Mouse (Mus musculus) large intestine, adult 2 months (tissue): Measurements from ENCODE around the gene Slc9a9. TPM values are rescaled to one million over a fixed set of nuclear protein-coding genes. Genes with fewer than 3 reads are reported as not detected.

Experiments used
- DNase-seq: peaks from one replicate; pipeline ENCODE4 v3.0.0-alpha.2; 2012; ENCODE audit warnings: low read depth, low spot score
- WGBS: fragments of 180-500 bp; shearing (Covaris S2); methylation state at CpG from one replicate; pipeline ENCODE4 v1.1.7; 2018; 5-methylcytosine and 5-hydroxymethylcytosine counted together
- polyA plus RNA-seq: library from polyadenylated mRNA; depleted of rRNA; stranded (reverse); fragments of >200 nt; gene quantifications from 2 replicates; pipeline ENCODE4 v1.2.3, GENCODE M21; 2012

Gene Slc9a9
- polyA plus RNA-seq, 1 experiment, result 1.5 TPM

DNA sequence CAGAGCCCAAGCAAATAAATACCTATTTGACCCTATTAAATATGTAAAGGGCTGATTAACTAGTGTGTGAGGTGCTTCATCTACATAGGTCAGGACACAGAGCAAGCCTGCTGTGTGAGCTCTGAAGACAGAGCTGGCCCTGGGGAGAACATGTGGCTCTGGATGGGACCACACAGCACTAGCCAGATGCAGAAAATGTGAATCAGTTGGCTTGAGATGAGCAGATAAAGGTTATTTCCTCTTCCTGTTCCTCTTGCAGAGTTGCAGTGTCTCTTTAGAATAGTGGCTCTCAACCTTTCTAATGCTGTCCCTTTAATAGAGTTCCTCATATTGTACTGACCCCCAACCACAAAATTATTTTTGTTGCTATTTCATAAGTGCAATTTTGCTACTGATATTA, 234.5 kb downstream of the Slc9a9 start:
- DNase-seq, result no peak

- 89% methylated on average over 4 of the region's 4 CpGs for WGBS
- DNase-seq, result no peak
Observed at GRCm38 (mm10) chr9:94907020-94907610, 237.4 kb downstream of the Slc9a9 start.

- WGBS, result 66% methylated on average over 9 of the region's 9 CpGs
- no peak for DNase-seq
Observed at GRCm38 (mm10) chr9:94912071-94912470, 242.4 kb downstream of the Slc9a9 start.

DNA sequence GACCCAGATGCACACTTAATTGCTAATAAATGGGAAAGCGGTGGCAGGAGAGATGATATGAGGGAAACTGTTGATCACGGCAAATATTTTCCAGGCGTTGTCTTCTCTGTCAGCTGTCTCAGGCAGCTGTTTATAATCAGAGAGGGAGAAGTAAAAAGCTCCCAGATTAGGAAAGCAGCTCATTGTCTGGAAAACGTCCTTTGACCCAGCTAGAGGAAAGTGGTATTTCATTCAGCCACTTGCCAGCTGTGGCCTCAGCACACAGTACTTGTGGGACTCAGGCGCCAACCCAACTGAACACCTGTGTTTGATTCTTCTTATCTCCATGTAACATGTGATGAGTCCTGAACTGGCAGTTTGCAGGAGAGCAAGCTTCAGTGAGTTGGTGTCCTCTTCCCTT, 252.4 kb downstream of the Slc9a9 start:
- WGBS, result 57% methylated on average over 5 of the region's 5 CpGs
- DNase-seq, result no peak

- 49% methylated on average over 3 of the region's 3 CpGs for WGBS
- DNase-seq, result no peak
Observed at GRCm38 (mm10) chr9:94925845-94926244, 256.1 kb downstream of the Slc9a9 start.

DNA sequence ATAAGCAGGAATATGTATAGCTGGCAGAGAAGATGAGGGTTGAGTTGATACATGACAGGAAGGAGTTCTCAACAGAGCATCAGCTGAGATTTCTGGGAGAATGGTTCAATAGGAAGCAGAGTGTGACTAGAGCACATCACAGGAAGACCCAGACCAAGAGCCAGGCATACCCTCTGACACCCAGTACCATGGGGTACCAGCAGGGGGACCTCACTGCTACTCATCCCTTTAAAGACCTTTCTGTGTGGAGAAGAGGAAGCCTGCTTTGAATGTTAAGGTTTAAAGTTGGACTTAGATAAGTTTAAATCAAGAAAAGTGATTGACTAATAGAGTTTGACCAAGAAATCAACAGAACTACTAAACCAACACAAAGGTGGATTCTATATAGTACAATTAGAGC, 257.4 kb downstream of the Slc9a9 start:
- no peak for DNase-seq

- no peak for DNase-seq
- WGBS, result 71% methylated on average over 7 of the region's 7 CpGs
Observed at GRCm38 (mm10) chr9:94945569-94946135, 275.9 kb downstream of the Slc9a9 start.

DNA sequence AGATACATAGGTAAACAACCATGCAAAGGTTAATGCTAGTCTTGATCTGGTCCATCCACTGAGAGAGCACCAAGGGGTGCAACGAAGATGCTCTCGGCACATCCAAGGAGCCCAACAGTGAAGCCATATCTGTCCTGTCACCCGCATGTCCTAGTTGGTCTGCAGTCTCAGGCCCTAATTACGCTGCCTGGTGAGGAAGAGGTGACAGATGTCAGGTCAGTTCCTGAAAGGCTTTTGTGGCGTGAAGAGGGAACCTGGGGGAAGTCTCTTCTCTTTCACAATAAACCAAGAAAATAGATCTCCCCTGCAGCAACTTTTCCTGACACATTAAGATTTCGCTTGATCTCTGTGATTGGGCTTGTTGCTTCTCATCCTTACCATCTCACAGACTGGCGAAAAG, 277.5 kb downstream of the Slc9a9 start:
- WGBS, result 78% methylated on average over 7 of the region's 7 CpGs
- DNase-seq, result no peak

DNA sequence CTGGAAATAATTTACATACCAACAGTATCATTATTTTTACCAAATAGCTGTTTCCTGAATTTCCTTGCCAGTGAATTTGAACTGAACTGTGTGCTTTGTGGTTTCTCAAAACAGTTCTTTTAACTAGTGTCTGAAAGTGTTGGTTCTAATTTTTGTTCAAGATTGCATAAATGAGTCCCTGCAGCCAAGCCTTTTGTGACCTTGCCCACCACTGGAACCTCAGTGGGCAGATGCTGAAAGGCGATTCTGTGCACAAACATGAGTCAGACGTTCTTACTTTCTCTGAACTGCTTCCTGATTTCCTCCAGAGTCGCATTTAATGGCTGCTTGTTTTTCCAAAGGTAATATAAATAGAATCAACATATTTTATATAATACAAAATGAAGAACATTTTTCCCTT, 281.0 kb downstream of the Slc9a9 start:
- no peak for DNase-seq
- WGBS, result 37% methylated on average over 3 of the region's 3 CpGs

DNA sequence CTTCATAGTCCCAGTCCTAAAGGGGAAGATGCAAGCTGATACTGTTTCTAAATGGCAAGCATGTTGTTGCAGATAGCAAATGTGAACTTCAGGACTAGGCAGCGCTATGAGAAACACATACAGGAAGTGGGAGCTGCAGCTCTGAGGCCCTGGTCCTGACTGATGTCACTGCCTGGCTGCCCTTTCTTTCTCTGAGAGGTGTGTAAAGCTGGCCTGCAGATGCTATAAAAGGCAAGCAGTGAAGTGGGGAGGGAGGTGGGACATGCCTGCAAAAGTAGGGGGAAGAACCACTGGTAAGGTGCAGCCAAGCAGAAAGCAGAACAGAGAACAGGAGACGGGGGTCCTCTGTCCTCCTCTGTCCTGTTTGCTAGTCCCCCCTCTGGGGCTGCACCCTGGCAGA, 285.9 kb downstream of the Slc9a9 start:
- 58% methylated on average over 2 of the region's 2 CpGs for WGBS
- DNase-seq, result no peak

DNA sequence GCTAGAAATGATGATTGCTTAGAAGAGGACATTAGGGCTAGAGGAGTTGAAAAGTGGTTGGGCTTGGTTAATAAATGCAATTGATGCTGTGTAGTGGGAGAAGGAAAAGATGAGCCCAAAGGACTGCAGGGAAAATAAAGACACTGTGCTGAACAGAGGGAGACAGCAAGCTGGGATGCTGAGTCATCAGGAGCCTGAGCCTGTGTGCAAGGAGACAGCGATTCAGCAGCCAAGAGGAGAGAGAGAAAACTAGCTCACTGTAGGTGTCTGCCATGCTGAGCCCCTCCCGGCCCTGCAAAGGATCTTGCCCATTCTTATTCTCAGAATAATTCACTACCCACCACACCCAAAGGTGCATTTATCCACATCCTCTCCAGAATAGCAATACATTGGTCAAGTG, 288.7 kb downstream of the Slc9a9 start:
- 74% methylated on average over 2 of the region's 2 CpGs for WGBS
- DNase-seq, result no peak

DNA sequence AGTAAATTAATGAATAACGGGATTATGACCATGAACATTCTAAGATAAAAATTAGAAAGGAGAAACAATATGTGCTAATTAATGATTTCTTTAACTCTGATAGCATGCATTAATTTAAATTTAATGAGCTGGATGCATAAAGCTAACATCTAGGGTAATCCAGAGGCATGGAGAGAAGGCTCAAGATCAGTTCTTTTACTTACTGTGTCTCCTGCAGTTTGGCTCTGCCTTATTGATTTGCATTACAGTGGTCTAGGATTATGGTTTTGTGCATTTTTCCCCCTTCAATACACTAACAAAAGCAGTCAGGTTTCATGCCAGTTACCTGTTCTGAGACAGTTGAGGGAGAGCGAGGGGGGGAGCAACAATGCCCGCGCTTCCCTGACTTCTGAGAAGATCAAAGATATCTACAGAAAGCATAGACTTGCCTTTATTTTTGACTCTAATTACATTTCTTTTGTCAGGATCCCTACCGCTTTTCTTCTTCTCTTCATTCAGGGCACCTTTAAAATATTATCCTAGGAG, 298.9 kb downstream of the Slc9a9 start:
- no peak for DNase-seq
- 93% methylated on average over 5 of the region's 5 CpGs for WGBS

- WGBS, result 65% methylated on average over 1 of the region's 1 CpGs
- no peak for DNase-seq
Observed at GRCm38 (mm10) chr9:94969131-94969530, 299.4 kb downstream of the Slc9a9 start.

DNA sequence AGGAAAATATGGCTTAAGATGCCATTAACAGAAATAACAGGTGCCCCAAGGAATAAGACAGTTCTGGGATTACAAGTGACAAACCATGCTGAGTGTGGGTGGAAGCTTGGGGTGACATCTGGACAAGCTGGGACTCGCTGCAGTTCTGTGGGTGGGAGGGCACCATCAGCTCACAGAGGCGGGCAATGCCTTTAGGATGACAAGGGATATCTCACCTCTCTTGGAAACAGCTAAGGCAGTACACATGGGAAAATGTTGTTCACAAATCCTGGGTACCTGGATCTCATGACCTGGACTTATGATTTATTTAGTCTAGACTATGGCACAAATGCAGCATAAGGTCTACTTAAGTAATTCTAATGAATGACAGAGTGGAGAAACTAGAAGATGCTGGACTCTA, 302.3 kb downstream of the Slc9a9 start:
- 59% methylated on average over 2 of the region's 2 CpGs for WGBS
- no peak for DNase-seq

DNA sequence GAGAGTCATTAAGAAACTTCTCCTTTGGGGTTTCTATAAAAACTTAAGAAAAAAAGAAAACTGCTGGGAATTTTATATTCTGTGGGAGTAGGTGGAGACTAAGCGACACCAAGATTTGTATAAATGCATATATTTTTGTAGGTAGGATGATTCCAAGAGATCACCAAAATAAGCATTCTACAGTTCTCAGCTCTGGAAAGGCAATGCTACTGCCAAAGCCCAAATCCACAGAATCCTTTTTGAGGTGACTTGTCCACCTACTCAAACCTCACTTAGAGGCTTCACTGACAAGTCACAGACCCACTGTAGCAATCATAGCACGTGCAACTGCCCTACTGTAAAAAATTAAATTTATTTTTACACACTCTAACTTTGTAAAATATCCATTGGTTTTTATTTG, 303.0 kb downstream of the Slc9a9 start:
- WGBS, result 78% methylated on average over 2 of the region's 2 CpGs
- no peak for DNase-seq

DNA sequence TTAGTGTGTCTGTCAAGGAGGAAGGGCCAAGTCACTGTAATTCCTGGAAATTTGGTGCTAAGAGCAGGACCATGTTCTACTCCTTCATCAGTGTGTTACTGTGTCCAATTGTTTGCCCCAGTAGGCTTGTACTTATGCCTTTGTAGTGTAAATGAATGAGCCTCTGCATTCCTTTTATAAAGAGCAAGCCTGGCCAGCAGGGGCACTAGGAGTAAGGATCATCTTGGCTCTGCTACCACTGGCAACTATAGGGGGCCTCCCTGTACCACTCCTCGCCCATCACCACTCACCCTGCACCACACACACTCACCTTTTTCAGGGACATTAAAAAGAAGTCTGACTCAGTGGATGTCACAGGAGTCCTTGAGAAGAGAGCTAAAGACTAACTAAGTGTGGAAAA, 306.5 kb downstream of the Slc9a9 start:
- no peak for DNase-seq
- 88% methylated on average over 1 of the region's 1 CpGs for WGBS

DNA sequence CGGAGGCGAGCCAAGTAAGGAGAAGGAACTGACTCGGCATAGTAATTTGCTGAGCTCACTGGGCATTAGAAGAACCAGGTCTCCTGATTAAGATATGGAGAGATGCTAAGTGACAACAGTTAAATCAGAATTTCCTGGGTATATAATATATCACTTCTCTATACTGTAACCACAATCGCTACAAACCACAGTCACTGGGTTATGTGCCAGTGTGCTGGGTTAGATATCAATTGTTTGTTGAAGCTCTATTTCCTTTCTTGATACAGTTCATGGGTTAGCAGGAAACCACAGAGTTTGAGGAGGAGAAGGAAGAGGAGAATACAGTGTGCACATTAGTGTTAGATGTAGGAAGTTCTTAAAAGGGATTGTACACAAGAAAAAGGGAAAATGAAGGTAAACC, 323.9 kb downstream of the Slc9a9 start:
- 81% methylated on average over 4 of the region's 4 CpGs for WGBS
- DNase-seq, result no peak

DNA sequence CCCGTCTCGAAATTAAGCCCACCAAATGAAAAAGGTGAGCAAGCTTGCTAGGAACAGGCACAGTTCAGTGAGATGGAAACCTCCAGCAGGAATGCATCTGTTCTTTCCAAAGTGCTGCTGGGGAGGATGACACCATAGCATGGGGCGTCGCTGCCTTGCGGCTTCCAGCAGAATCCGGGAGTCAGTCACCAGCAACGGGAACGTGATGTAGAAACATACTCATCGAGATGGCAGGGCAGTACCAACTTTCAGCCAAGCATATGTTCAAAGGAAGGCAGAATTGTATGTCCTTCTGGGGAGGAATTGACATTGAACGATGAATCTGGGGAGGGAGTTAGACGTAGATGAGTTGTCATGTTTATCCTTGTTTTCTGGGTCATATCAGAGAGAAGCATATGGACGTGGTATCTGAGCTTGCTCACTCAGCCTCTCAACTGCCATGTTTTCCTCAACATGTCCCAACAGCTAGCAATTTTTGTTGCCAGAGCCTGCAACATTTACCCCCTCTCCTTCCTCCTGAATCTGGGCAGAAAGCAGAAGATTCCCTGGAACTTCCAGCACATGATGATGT, 350.5 kb downstream of the Slc9a9 start:
- WGBS, result 94% methylated on average over 12 of the region's 12 CpGs
- DNase-seq, result no peak

- DNase-seq, result no peak
- 82% methylated on average over 3 of the region's 3 CpGs for WGBS
Observed at GRCm38 (mm10) chr9:95034140-95034970, 364.6 kb downstream of the Slc9a9 start.

DNA sequence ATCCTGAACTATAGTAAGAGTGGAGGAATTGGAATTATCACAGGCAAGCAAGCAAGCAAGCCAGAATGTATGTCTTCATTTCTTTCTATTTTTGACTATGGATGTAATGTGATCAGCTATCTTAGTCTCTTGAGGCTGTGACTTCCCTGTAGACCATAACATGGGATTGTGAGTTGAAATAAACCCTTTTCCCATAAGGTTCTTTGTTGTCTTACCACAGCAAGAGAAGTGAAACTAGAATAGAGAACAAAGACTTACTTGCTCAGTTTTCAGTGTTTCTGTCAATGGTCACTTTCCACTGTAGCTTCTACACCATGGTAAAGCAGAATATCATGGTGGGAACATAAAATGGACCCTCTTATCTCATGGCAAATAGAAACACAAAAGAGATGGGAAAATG, 366.5 kb downstream of the Slc9a9 start:
- DNase-seq, result no peak

DNA sequence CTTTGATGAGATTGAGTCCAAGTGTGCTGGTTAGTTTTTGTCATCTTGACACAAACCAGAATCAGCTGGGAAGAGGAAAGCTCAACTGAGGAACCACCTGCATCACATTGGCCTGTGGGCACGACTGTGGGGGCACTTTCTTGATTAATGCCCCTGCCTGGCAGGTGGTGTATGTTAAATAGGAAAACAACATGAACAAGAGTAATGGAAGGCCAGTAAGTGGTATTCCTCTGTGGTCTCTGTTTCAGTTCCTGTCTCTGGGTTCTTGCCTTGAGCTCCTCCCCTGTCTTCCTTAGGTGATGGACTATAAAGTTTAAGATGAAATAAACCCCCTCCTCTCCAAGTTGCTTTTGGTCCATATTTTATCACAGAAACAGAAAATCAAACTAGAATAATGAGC, 372.7 kb downstream of the Slc9a9 start:
- 23% methylated on average over 1 of the region's 1 CpGs for WGBS
- no peak for DNase-seq
